Mouse (Mus musculus) myocyte (in vitro differentiated cells): ENCODE data around the gene Emb. TPM values are rescaled to one million over a fixed set of nuclear protein-coding genes. Genes with fewer than 3 reads are reported as not detected.

Experiments
- H3K27me3 ChIP-seq: one replicate; pipeline ENCODE4 v1.6.1; 2011; ENCODE audit not compliant: control insufficient read depth, insufficient read depth, insufficient read length
- H3K36me3 ChIP-seq: one replicate; pipeline ENCODE4 v1.6.1; 2011; ENCODE audit not compliant: control insufficient read depth, insufficient read depth
- H3K4me2 ChIP-seq: one replicate; pipeline ENCODE4 v1.6.1; 2011; ENCODE audit warnings: low read depth, control low read depth
- H3K4me3 ChIP-seq: one replicate; pipeline ENCODE4 v1.5.1; 2011; ENCODE audit warnings: mild to moderate bottlenecking, control low read depth, moderate library complexity
- H3K79me2 ChIP-seq: one replicate; pipeline ENCODE4 v1.6.1; 2011; ENCODE audit not compliant: control insufficient read depth, insufficient read depth
- H3ac ChIP-seq: one replicate; pipeline ENCODE4 v1.6.1; 2011; ENCODE audit not compliant: control insufficient read depth, insufficient read length
- CEBPB ChIP-seq: IDR thresholded peaks from 2 replicates; pipeline ENCODE4 v1.6.1; 2011; ENCODE audit warnings: mild to moderate bottlenecking, moderate library complexity; ENCODE audit not compliant: poor library complexity, insufficient read depth, severe bottlenecking
- E2F4 ChIP-seq: IDR thresholded peaks from one replicate; pipeline ENCODE4 v1.6.1; 2011; ENCODE audit warnings: mild to moderate bottlenecking, control low read depth, moderate library complexity; ENCODE audit not compliant: insufficient read depth
- MAX ChIP-seq: IDR thresholded peaks from one replicate; pipeline ENCODE4 v1.6.1; 2011; ENCODE audit warnings: low read depth, mild to moderate bottlenecking, control low read depth
- MYOD1 ChIP-seq, 3 experiments: IDR thresholded peaks; one replicate each; pipeline ENCODE4 v1.6.1; 2011; ENCODE audit warnings: control low read depth in 2 of 3, low read depth in 2 of 3, mild to moderate bottlenecking in 2 of 3, moderate library complexity in 1 of 3; ENCODE audit not compliant: insufficient read length in 2 of 3, control insufficient read depth in 1 of 3
- MYOG ChIP-seq, 3 experiments: IDR thresholded peaks; one replicate each; pipeline ENCODE4 v1.6.1; 2011; ENCODE audit warnings: control low read depth in 2 of 3, low read depth in 2 of 3, mild to moderate bottlenecking in 2 of 3; ENCODE audit not compliant: insufficient read length in 2 of 3, control insufficient read depth in 1 of 3, insufficient read depth in 1 of 3
- POLR2A ChIP-seq: IDR thresholded peaks from one replicate; pipeline ENCODE4 v1.6.1; 2011; ENCODE audit warnings: low read depth, mild to moderate bottlenecking, control low read depth, moderate library complexity; ENCODE audit not compliant: insufficient read length
- POLR2AphosphoS2 ChIP-seq: IDR thresholded peaks from one replicate; pipeline ENCODE4 v1.6.1; 2011; ENCODE audit warnings: low read depth, control low read depth; ENCODE audit not compliant: insufficient read length
- REST ChIP-seq: IDR thresholded peaks from one replicate; pipeline ENCODE4 v1.6.1; 2011; ENCODE audit warnings: mild to moderate bottlenecking, control low read depth, moderate library complexity; ENCODE audit not compliant: insufficient read depth, insufficient read length
- SRF ChIP-seq: IDR thresholded peaks from one replicate; pipeline ENCODE4 v1.6.1; 2011; ENCODE audit warnings: low read depth; ENCODE audit not compliant: control insufficient read depth, insufficient read length
- TCF12 ChIP-seq: IDR thresholded peaks from one replicate; pipeline ENCODE4 v1.6.1; 2011; ENCODE audit warnings: mild to moderate bottlenecking, control low read depth; ENCODE audit not compliant: poor library complexity, insufficient read depth, severe bottlenecking
- TCF3 ChIP-seq: IDR thresholded peaks from one replicate; pipeline ENCODE4 v1.6.1; 2011; ENCODE audit warnings: low read depth, control low read depth; ENCODE audit not compliant: insufficient read length
- USF1 ChIP-seq: IDR thresholded peaks from one replicate; pipeline ENCODE4 v1.6.1; 2011; ENCODE audit warnings: low read depth, mild to moderate bottlenecking, control low read depth, moderate library complexity
- polyA plus RNA-seq: library from polyadenylated mRNA; unstranded; fragments of >200 nt; fragmentation: generic; extraction: Trizol; gene quantifications from one replicate; pipeline ENCODE4 v1.2.1, GENCODE M21; 2012; ENCODE audit warnings: missing spikeins

Emb gene
- polyA plus RNA-seq, 1 experiment, result 6.2 TPM

- no peak overlapping the region for H3K4me2 ChIP-seq
- no peak overlapping the region for H3K4me3 ChIP-seq
- H3K79me2 ChIP-seq, result no peaks in the 10 kb centered on the region
- no peaks in the 10 kb centered on the region for H3K36me3 ChIP-seq
- no peaks in the 10 kb centered on the region for H3K27me3 ChIP-seq
- TF ChIP-seq E2F4 (no peak), REST (no peak), TCF3 (no peak)
- H3ac ChIP-seq, result no peak overlapping the region
Measured at GRCm38 (mm10) chr13:117198402-117199083, 9.8 kb upstream of the Emb start.

- H3K4me2 ChIP-seq, result no peak overlapping the region
Measured at GRCm38 (mm10) chr13:117202755-117203471, 5.4 kb upstream of the Emb start.

GRCm38 (mm10) chr13:117204685-117205084 is 3.7 kb upstream of the Emb start:
- H3K36me3 ChIP-seq, result no peaks in the 10 kb centered on the region
- no peak overlapping the region for H3K4me2 ChIP-seq
- no peak overlapping the region for H3K4me3 ChIP-seq
- H3K79me2 ChIP-seq, result no peaks in the 10 kb centered on the region
- no peaks in the 10 kb centered on the region for H3K27me3 ChIP-seq
- no peak overlapping the region for H3ac ChIP-seq
- no peak for TF ChIP-seq MAX
- no peak for TF ChIP-seq SRF
- no peak for TF ChIP-seq MYOD1 (IDR thresholded peaks at IDR 0.05; ENCODE audit: control insufficient read depth in 1 of 3, insufficient read length in 2 of 3, low read depth in 2 of 3)
- no peak for TF ChIP-seq CEBPB
- no peak for TF ChIP-seq USF1
- TF ChIP-seq TCF3, result no peak
- TF ChIP-seq E2F4, result no peak
- no peak for TF ChIP-seq POLR2A
- TF ChIP-seq TCF12, result no peak
- no peak for TF ChIP-seq POLR2AphosphoS2
- TF ChIP-seq MYOG (IDR thresholded peaks at IDR 0.05; ENCODE audit: control insufficient read depth in 1 of 3, insufficient read depth in 1 of 3, insufficient read length in 2 of 3, low read depth in 2 of 3), result no peak
- no peak for TF ChIP-seq REST

More at GRCm38 (mm10) chr13:117202755-117203471, 5.4 kb upstream of the Emb start:
- no peak for TF ChIP-seq E2F4
- Histone ChIP-seq H3K79me2 (no peaks in the 10 kb centered on the region), H3ac (no peak overlapping the region), H3K4me3 (no peak overlapping the region), H3K27me3 (no peaks in the 10 kb centered on the region), H3K36me3 (no peaks in the 10 kb centered on the region)

GRCm38 (mm10) chr13:117206066-117206465 is 2.3 kb upstream of the Emb start:
- Histone ChIP-seq H3K36me3 (no peaks in the 10 kb centered on the region), H3K4me3 (no peak overlapping the region), H3K79me2 (no peaks in the 10 kb centered on the region), H3K4me2 (no peak overlapping the region), H3ac (no peak overlapping the region), H3K27me3 (no peaks in the 10 kb centered on the region)
- TF ChIP-seq TCF3 (no peak), SRF (no peak), REST (no peak), POLR2AphosphoS2 (no peak), MYOG (IDR thresholded peaks at IDR 0.05; ENCODE audit: control insufficient read depth in 1 of 3, insufficient read depth in 1 of 3, insufficient read length in 2 of 3, low read depth in 2 of 3) (no peak), USF1 (no peak), MYOD1 (IDR thresholded peaks at IDR 0.05; ENCODE audit: control insufficient read depth in 1 of 3, insufficient read length in 2 of 3, low read depth in 2 of 3) (no peak), CEBPB (no peak), TCF12 (no peak), E2F4 (no peak), POLR2A (no peak), MAX (no peak)

GRCm38 (mm10) chr13:117211386-117211875 is 3.1 kb downstream of the Emb start:
- Histone ChIP-seq H3K4me3 (no peak overlapping the region), H3K79me2 (no peaks in the 10 kb centered on the region), H3ac (no peak overlapping the region), H3K4me2 (no peak overlapping the region), H3K27me3 (no peaks in the 10 kb centered on the region), H3K36me3 (no peaks in the 10 kb centered on the region)
- TF ChIP-seq TCF12 (no peak), MYOD1 (IDR thresholded peaks at IDR 0.05; ENCODE audit: control insufficient read depth in 1 of 3, insufficient read length in 2 of 3, low read depth in 2 of 3) (no peak), E2F4 (no peak), MAX (no peak), POLR2A (no peak), CEBPB (no peak), USF1 (no peak), TCF3 (no peak), REST (no peak), POLR2AphosphoS2 (no peak), MYOG (IDR thresholded peaks at IDR 0.05; ENCODE audit: control insufficient read depth in 1 of 3, insufficient read depth in 1 of 3, insufficient read length in 2 of 3, low read depth in 2 of 3) (no peak), SRF (no peak)
